Mouse (Mus musculus) CD4-positive helper T cell, adult 2 months (primary cell): Measurements from ENCODE around the gene Stk19.
"Not testable (repeated sequence)": the region's sequence is repeated elsewhere in the genome, so short reads cannot be mapped to it uniquely, and the experiment has no call there.

Experiments used
- DNase-seq: peaks from one replicate; pipeline ENCODE4 v3.0.0-alpha.2; 2012; ENCODE audit warnings: low read depth, missing footprints, low spot score

The Stk19 gene

DNA sequence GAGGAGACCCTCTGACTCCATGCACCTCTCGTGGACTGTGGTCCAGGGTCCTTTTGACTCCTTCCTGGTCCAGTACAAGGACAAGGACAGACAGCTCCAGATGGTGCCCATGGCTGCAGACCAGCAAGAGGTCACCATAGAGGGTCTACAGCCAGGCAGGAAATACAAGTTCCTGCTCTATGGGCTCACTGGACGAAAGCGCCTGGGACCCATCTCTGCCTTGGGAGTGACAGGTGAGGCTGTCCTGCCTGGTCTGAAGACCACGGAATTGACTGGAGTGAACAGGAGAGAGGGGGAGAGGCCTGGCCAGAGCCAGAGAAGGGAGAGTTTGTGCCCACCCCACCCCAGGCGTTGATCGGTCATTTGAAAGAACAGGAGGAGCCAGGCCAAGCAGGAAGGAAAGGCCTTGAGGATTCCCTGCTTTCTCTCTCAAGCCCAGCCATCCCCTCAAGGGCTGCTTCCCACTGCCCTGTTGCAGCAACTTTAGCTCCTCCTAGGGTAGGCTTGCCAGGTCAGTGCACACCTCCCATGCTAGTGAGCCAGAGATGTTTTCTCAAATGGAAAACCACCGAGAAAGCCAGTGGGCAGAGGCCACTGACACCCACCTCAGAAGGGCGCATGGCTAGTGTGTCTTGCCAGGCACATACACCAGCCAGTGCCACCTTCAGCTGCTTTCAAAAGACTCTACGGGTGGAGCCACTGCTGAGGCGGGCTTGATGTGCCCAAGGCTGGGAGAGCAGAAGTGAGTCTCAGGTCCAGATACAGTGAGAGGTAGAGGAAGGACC is 39.3 kb downstream of the Stk19 start:
- not testable (repeated sequence) for DNase-seq

DNA sequence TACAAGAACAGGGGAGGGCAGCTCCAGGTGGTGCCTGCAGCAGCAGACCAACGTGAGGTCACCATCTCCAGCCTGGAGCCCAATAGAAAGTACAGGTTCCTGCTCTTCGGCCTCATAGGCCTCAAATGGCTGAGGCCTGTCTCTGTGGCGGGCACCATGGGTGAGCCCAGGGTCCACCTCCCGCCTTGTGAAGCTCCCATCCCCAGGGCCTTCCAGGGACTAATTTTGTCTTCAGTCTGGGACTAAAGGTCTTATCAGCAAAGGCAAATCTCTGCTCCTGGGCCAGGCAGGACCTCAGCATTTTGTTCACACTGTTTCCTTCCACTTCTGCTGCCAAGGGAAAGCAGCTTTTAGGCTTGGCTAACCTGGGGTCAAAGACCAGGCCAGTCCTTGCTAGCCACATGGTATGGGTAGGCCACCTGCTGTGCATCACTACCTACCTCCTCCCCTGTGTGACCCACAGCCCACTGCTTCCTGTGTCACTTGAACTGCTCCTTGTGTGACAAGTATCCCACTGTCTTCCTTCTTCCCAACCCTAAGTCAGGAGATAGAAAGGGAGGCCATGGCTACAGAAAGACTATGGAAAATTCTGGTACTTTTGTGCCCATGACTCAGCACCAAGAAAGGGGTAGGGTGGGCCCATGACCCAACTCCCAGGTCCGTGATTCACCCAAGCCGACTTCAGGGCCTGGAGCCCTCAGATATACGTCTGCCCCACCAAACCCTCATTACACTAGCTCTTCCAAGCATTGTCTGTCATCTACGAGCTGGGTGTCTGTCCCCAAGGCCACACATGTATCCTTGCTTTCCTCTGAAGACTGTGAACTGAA is 40.2 kb downstream of the Stk19 start:
- no peak for DNase-seq

DNA sequence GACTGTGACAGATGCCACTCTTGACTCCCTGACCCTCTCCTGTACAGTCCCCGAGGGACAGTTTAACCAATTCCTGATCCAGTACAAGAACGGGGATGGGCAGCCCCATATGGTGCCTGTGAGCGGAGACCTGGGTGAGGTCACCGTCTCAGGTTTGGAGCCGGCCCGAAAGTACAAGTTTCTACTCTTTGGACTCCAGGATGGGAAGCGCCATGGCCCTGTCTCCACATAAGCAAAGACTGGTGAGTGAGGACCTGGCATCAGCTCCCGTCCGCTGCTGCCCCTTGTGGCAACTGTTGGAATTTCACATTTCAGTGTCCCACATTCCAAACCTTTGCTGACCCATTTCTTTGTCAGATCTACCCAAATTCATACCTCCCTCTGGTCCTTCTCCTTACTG is 41.1 kb downstream of the Stk19 start:
- peak; percentile 21 for DNase-seq

DNA sequence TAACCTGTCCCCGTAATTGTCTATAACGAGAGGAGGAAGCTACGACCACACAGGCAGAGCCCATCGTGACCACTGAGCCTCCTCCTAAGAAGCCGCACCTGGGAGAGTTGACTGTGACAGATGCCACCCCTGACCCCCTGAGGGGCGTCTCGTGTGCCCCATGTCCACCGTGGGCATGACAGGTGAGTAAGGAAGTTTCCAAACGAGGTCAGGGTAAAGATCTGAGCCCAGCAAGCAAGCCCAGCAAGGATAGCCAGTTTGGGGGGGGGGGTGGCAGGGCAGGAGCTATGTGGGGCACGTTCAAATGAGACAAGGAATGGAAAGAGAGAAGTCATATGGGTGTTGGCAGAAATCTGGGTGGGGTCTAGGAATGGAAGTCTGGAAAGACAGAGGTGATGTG is 41.7 kb downstream of the Stk19 start:
- DNase-seq = no peak

DNA sequence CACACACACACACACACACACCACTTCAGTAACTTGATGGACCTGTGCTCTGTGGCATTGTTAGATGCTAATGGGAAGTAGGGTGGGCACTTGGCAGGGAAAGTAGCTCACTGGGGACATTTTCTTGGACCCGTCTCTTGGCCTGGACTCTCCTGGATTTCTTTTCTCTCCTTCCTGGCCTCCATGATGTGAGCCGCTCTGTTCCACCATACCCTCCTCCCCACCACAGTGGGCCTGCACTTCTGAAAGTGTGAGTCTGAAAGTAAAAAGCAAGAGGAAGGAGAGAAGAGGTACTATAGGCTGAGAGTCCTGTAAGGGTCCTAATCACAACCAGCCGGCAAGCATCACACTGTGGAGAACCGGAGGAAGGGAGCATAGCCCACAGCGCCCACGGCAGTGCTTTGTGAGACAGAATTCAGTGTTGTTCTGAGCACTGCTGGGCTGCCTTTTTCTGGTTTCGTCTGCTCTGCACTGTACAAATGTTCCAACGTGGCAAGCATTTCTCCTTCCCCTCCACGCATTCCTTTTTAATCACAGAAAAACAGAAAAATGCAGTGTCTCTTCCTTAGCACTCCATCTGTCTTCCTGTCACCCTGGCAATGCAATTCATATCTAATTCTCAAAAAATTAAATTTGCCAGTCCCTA is 58.9 kb downstream of the Stk19 start:
- DNase-seq = no peak
